Mouse (Mus musculus) c-Kit-positive CD71-positive TER-119-positive erythroid progenitor cells, embryonic 14.5 days (primary cell): ENCODE measurements around the gene Vdac1.

ENCODE experiments used
- DNase-seq: peaks from one replicate; pipeline ENCODE4 v3.0.0-alpha.2; 2013; ENCODE audit warnings: low spot score

The Vdac1 gene

GRCm38 (mm10) chr11:52420296-52421052 is 59.8 kb downstream of the Vdac1 start:
- no peak for DNase-seq

GRCm38 (mm10) chr11:52421053-52421778 is 60.6 kb downstream of the Vdac1 start:
- DNase-seq = peak; percentile 55

GRCm38 (mm10) chr11:52429440-52429839 is 68.8 kb downstream of the Vdac1 start:
- no peak for DNase-seq

- DNase-seq = no peak
Observed at GRCm38 (mm10) chr11:52431594-52431993, 70.9 kb downstream of the Vdac1 start.

- no peak for DNase-seq
Observed at GRCm38 (mm10) chr11:52432148-52432547, 71.5 kb downstream of the Vdac1 start.

- DNase-seq = no peak
Observed at GRCm38 (mm10) chr11:52433076-52433796, 72.6 kb downstream of the Vdac1 start.

- DNase-seq = no peak
Observed at GRCm38 (mm10) chr11:52433797-52434195, 73.1 kb downstream of the Vdac1 start.

GRCm38 (mm10) chr11:52435466-52435865 is 74.8 kb downstream of the Vdac1 start:
- no peak for DNase-seq

- no peak for DNase-seq
Observed at GRCm38 (mm10) chr11:52437123-52437522, 76.5 kb downstream of the Vdac1 start.
